Mouse (Mus musculus): ENCODE measurements around the gene Adh5.

Gene Adh5

GRCm38 (mm10) chr3:138442612-138443464, at the start of gene Adh5:
TSS of gene Adh5 (plus strand) at chr3:138443093.
- DNase-seq (ENCODE audit: low spot score in 2 of 2), result peak; percentile 86 to 88

- no peak for DNase-seq (ENCODE audit: low spot score in 2 of 2)
Measured at GRCm38 (mm10) chr3:138404872-138405271, 38.0 kb upstream of the Adh5 start.

DNA sequence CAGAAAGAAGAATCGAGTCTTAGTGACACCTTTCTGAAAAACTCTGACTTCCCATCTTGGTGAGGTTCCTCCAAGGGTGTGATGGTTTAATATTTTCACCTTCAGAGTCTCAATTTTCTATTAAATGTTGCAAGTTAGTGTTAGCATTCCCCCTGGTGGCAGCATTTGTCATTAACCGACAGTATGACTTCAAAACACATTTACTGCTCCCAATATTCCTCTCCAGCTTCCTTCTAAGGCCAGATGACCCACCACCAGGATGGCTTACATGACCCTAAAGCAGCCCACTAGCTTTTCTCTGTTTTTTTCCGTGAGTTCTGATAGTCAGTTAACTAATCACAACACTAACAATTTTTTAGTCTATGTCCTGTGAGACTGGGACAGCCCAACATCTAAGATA, 37.6 kb upstream of the Adh5 start:
- peak; percentile 31 to 55 for DNase-seq (ENCODE audit: low spot score in 2 of 2)

DNA sequence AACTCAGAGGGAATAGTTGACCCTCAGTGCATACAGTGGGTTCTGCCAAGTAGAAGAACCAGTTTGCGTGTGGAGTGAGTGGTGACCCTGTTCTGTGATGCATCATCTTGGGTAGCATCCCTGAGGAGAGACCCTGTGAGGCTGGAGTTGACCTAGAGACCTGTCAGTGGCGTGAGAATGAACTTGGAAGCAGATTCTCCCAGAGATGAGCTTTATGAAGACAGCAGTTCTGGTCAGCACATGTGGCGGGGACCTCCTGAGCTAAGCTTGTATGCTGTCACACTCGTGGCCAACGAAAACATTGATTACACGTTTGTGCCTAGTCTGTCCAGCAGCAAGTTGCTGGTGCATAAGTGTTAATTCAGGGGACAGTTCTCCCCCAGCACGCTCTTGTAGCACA, 37.1 kb upstream of the Adh5 start:
- DNase-seq (ENCODE audit: low spot score in 2 of 2), result no peak

DNA sequence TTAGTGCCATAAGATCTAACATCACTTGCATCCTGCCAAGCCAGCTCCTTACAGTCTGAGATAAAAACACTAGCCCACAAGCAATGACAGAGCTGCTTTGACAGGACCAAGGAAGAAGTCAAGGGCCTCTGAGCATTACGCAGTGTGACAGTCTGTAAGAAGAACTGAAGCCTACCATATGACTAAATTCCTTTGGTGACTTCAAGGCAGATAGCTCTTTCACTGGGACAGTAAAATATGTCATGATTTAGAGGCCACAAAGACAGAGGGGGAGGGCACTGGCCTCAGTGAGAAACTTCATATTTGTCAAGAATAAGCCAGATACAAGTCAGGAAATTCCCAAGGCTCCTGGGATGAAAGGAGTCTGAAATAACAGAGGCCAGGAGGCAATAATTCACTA, 35.0 kb upstream of the Adh5 start:
- DNase-seq (ENCODE audit: low spot score in 2 of 2), result no peak

DNA sequence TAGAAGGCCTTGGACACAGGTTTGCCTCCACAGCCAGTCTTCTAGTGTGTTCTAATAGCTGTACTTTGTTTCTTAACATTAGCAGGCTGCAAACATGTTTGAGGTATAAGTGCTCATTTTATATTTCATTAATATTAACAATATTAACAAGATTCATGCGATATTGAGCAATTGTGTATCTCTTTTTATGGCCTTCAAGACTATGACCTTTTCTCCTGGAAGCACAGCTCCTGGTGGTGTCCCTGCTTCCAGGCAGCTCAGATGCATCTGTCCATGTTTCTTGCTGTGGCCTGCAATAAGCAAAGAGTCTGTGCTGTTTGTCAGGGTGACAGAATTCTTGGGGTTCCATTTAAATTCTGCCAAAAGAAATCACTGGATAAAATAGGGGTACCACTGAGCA, 33.3 kb upstream of the Adh5 start:
- no peak for DNase-seq (ENCODE audit: low spot score in 2 of 2)

DNA sequence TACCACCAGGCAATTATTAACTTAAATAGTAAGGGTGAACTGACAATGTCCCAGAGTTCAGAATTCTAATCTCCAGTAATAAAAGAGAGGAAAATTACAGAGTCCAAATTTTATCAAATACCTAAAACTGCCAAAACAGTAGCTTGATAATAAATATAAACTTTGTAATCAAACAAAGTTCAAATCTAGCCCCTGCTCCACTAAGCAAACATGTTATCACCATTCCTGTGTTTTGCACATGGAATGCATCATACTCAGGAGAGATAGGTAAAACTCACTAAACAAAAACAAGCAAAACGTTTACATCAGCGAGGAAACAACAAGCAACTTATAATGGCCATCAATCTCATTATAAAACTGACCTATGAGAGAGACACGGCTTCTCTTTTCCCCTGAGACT, 32.7 kb upstream of the Adh5 start:
- no peak for DNase-seq (ENCODE audit: low spot score in 2 of 2)

DNA sequence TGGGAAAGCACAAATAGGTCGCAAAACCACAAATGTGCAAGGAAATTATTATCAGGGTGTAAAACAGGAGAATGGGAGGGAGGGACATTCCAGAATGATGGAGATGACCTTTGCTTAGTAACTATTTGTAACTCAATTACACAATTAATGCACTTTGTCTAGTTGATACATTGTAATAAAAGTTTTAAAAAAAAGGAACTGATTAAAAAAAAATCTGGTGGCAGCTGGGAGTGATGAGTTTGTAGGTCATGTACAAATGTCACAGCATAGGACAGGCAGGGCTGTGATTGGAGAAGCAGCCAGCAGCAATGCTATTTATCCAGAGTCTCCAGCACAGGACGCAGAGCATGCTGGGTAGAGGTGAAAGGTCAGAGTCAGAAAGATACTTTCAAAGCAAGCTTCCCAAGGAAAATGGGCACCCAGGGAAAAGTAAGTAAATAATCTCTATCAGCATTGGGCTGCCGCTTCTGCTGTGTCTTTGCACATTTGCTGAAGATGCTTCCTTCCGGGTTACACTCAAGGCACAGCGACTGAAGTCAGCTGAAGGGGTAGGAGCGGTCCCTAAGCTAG, 27.7 kb upstream of the Adh5 start, which contains the start of gene Adh4:
Gene Adh4 (plus strand): TSS at position 346 of the 570 bp plus-strand sequence.
- DNase-seq (ENCODE audit: low spot score in 2 of 2), result no peak

DNA sequence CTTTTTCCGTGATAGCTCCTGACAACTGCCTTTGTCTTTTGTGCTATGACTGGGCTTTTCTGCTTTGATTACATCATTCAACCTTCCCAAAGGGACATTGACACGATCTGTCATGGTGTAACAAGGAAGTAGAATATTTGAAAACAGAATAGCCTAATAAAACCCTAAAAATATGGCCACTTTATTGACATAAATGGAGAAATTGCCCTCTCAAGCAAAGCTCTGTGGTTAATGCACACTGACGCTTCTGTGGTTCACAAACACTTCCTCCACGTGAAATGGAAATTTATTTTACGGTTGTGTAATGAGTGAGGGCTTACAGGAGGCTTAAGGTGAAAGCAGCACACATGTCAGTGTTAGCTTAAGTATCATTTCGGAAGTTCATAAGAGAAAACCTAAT, 23.5 kb upstream of the Adh5 start:
- no peak for DNase-seq (ENCODE audit: low spot score in 2 of 2)

GRCm38 (mm10) chr3:138420385-138420784, 22.5 kb upstream of the Adh5 start:
- no peak for DNase-seq (ENCODE audit: low spot score in 2 of 2)

DNA sequence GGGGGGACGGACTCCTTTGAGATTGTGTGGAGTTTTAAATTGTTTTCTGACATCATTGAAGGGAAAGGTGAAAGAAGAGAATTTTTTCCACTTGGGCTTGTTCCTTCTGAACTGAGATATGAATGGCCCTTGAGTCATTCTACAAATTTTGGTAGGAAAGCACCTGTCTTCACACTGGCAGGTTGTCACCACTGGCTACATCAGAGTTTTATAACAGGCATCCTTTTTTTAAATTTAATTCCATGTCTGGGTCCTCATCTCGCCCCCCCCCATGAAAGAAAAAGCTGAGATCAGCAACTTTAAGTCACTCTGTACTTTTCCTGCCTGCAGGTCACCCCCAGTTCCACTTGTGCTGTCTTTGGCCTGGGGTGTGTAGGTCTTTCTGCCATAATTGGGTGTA, 19.2 kb upstream of the Adh5 start:
- no peak for DNase-seq (ENCODE audit: low spot score in 2 of 2)

GRCm38 (mm10) chr3:138424247-138424646, 18.6 kb upstream of the Adh5 start:
- DNase-seq (ENCODE audit: low spot score in 2 of 2), result no peak

DNA sequence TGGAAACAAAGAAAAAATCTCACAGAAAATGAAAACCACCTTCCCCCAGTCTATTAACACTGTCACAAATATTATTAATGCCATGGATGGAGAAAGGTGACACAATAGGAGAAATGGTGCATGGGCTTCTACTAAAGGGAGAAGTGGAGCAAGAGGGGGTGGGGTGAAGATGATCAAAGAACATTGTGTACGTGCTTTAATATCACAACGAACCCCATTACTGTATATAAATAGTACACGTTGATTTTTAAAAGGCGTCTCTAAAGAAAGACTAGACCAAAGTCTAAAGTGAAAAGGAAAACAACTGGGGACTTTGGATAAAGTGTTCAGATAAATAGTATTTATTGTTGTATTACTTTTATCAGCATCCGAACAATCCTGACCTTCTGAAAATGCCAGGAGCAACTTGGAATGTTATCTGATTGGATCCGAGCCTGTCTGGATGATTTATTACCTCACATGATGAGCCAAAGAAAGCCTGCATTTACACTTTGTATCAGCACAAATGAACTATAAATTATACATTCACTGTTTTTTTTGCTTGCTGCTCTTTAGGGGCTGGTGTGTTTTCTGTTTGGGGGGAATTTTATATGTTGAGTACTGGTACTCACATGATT, 12.4 kb upstream of the Adh5 start:
- DNase-seq (ENCODE audit: low spot score in 2 of 2), result no peak

- DNase-seq (ENCODE audit: low spot score in 2 of 2), result peak in 1 of 2 experiments; percentile 27
Measured at GRCm38 (mm10) chr3:138431835-138432234, 11.1 kb upstream of the Adh5 start.

DNA sequence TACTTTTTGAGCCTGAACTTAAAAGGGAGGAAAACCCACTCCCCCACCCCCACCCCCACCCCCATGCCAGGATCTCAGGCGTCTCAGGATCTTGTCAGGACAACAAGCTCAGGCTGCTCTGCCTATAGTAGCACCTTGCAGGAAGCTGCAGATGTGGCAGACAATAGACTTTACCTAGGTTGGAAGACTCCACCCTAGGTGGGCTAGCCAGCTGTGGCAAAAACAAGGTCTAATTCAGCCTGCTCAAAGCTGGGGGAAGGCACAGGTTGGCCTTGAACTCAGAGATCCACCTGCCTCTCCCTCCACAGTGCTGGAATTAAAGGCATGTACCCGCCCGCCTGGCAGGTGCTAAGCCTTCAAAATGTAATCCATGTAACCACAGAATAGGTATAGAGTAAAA, 4.2 kb upstream of the Adh5 start:
- no peak for DNase-seq (ENCODE audit: low spot score in 2 of 2)

DNA sequence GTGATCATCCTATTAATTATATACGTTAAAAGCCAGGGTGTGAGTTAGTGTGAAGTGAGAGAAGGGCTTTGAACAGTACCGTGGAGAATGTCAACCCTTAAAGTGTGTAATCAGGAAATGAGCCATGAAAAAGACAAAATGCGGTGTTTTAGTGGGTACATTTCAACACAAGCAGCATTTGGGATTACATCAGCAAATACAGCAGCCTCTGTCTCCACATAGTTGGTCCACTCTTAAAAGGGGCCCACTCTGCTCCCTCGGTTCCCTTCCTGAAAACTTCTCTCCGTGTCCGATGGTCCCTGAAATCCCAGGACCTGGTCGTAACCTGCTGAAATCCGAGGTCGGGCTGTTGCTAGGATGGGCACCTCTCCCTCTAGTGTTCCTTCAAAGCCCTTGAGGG, 690 bp upstream of the Adh5 start:
- no peak for DNase-seq (ENCODE audit: low spot score in 2 of 2)

DNA sequence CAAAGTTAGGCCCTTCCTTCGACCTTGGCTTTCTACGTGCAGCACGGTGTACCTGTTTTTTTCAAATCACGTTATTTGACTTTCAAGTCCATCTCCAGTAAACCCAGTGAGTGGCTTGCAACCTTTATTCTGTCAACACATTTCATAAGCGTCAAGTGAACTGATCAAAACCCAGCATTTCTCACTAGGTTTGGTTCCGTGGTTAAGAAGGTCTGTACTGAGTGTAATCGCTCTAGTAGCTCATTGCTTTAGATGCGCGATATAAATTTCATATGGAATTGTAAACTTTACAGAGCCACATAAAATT, 525 bp downstream of the Adh5 start:
- no peak for DNase-seq (ENCODE audit: low spot score in 2 of 2)

- DNase-seq (ENCODE audit: low spot score in 2 of 2), result no peak
Measured at GRCm38 (mm10) chr3:138448077-138448860, 5.4 kb downstream of the Adh5 start.

GRCm38 (mm10) chr3:138452169-138452568, 9.3 kb downstream of the Adh5 start:
- DNase-seq (ENCODE audit: low spot score in 2 of 2), result no peak

- DNase-seq (ENCODE audit: low spot score in 2 of 2), result no peak
Measured at GRCm38 (mm10) chr3:138454234-138454633, 11.3 kb downstream of the Adh5 start.

- no peak for DNase-seq (ENCODE audit: low spot score in 2 of 2)
Measured at GRCm38 (mm10) chr3:138454711-138455435, 12.0 kb downstream of the Adh5 start.

GRCm38 (mm10) chr3:138458441-138458840, 15.5 kb downstream of the Adh5 start:
- no peak for DNase-seq (ENCODE audit: low spot score in 2 of 2)
